Mouse (Mus musculus) bone marrow macrophage, adult 2 months (primary cell): Measurements from ENCODE around the gene Spats2. TPM values are rescaled to one million over a fixed set of nuclear protein-coding genes. Genes with fewer than 3 reads are reported as not detected.
A peak's percentile ranks its signal among the peaks of the same experiment; 100 is the strongest.
"Not testable (repeated sequence)": the region's sequence is repeated elsewhere in the genome, so short reads cannot be mapped to it uniquely, and the experiment has no call there.

Experiments used
- H3K27ac ChIP-seq: 2 replicates; pipeline ENCODE4 v1.5.1; 2012; ENCODE audit warnings: low read depth, low read length; ENCODE audit not compliant: insufficient read depth
- H3K4me1 ChIP-seq: 2 replicates; pipeline ENCODE4 v1.6.1; 2012; ENCODE audit warnings: low read length; ENCODE audit not compliant: control insufficient read depth, insufficient read depth
- H3K4me3 ChIP-seq: 2 replicates; pipeline ENCODE4 v1.5.1; 2012; ENCODE audit warnings: mild to moderate bottlenecking, low read length, moderate library complexity; ENCODE audit not compliant: insufficient read depth
- CTCF ChIP-seq: IDR thresholded peaks from 2 replicates; pipeline ENCODE4 v1.5.1; 2012; ENCODE audit warnings: low read depth, mild to moderate bottlenecking, low read length, moderate library complexity
- POLR2A ChIP-seq: IDR thresholded peaks from 2 replicates; pipeline ENCODE4 v1.6.1; 2012; ENCODE audit warnings: mild to moderate bottlenecking, low read depth, low read length, borderline replicate concordance
- polyA plus RNA-seq: library from polyadenylated mRNA; stranded (reverse); fragments of >200 nt; gene quantifications from 2 replicates; pipeline ENCODE4 v1.2.4, GENCODE M21; 2012; ENCODE audit not compliant: missing spikeins, insufficient read depth, insufficient read length

Gene Spats2
- polyA plus RNA-seq, 1 experiment, result 5.9 TPM

DNA sequence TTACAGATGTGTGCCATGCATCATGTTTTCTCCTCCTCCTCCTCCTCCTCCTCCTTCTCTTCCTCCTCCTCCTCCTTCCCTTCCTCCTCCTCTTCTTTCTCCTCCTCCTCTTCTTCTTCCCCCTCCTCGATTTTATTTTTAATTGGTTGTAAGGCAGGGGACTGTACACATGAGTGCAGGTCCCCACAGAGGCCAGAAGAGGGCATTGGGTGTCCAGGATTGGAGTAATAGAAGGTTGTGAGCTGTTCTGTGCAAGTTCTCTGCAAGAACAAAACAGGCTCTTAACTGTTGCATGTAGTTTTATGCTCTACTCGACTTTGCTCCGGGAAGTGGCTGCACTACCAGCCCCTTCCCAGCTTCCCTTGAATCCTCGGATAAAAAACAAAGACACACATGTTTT lies 114.4 kb downstream of the Spats2 start:
- H3K4me3 ChIP-seq, result no peak overlapping the region
- H3K27ac ChIP-seq, result no peak overlapping the region
- TF ChIP-seq POLR2A (no peak), CTCF (no peak)
- H3K4me1 ChIP-seq, result no peaks in the 10 kb centered on the region

DNA sequence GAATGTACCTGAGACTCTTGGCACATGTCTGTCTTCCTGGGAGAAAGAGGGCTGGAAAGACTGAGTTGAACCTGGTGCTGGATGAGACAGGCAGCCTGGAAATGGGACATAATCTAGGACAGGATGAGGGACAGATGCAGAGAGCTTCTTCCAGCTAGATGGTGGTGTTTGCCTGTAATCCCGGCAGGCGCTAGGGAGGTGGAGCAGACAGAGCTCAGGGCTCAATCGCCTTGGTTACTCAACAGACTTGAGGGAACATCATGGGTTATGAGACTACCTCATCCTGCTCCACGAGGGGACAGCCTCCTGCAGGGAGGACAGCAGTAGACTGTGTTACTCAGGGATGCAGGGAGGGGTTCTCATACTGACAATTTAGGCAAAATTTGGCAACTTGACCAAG lies 115.5 kb downstream of the Spats2 start:
- H3K27ac ChIP-seq, result no peak overlapping the region
- TF ChIP-seq CTCF (no peak), POLR2A (no peak)

DNA sequence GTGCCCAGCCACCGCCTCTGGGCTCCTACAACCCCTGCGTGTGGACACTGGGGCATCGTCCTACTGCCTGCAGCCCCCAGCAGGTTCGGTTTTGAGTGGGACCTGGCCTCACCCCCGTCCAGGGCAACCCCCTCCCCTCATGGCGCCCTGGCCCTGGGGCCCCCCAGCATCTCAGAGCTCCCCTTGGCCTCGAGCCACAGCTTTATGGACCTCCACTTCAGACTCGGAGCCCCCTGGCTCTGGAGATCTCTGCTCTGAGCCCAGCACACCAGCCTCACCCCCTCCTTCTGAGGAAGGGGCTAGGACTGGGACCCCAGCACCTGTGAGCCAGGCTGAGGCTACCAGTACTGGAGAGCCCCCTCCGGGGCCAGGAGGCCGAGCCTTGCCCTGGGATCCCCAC lies 116.3 kb downstream of the Spats2 start:
- no peak for TF ChIP-seq POLR2A
- TF ChIP-seq CTCF, result no peak
- Histone ChIP-seq H3K4me3 (no peak overlapping the region), H3K4me1 (no peaks in the 10 kb centered on the region), H3K27ac (no peak overlapping the region)

More for the DNA sequence above, 115.5 kb downstream of the Spats2 start:
- Histone ChIP-seq H3K4me3 (no peak overlapping the region), H3K4me1 (no peaks in the 10 kb centered on the region)

DNA sequence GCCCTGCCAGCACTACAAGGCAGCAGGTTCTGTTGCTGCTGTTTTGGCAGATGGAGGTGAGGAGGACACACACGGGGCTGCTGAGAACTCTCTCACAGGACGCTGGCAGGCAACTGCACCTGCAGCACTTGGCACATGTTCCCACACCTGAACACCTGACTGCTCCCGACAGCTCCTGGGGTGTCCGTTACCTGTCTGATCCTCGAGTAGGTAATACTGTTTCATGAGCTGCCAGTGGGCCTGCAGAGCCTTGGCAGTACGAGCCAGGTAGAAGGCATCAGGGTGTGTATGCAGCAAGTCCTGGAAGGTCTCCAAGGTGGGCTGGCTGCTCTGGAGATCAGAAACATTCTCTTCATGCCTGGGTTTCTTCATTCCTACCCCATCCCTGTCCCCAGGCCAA lies 121.0 kb downstream of the Spats2 start:
- not testable (repeated sequence) for H3K4me1 ChIP-seq, H3K4me3 ChIP-seq, H3K27ac ChIP-seq

DNA sequence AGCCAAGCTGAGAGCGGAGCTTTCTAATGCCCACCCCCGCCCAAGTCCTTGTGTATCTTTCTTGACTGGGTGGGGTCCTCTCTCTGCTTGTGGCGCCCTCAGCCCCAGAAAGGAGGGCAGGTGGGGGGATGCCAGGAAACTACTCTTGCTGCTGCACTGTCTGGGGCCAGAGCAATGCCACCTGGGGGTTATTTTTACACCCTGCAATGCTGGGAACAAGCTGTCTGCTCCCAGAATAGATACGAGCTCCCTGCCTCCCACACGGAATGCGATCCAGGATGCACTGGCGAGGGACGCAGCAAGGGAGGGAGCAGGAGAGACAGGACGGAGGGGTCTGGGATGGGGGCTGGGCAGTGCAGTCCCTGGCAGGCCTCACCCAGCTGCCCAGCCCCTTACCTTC lies 123.3 kb downstream of the Spats2 start:
- Histone ChIP-seq H3K27ac (no peak overlapping the region), H3K4me1 (peaks cover 8% of the 10 kb centered on the region), H3K4me3 (no peak overlapping the region)
- no peak for TF ChIP-seq POLR2A
- no peak for TF ChIP-seq CTCF

DNA sequence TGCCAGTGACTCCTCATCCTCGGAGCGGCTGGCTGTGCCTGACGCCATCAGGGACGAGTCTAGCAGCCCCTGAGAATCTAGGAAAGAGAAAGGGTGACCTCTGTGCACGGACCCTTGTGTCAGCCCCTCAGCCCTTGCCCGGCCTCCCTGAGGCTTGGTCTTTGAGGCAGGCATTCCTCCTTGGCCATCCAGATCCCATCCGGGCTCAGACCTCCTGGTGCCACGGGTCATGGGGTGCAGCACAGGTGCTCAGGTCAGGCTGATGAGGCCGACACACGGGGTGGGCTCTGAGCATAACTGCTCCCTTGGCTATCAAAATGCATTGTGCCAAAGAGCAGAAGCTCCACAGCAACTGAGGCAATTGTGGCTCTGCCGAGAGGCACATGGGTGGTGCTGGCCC lies 124.2 kb downstream of the Spats2 start:
- Histone ChIP-seq H3K27ac (no peak overlapping the region), H3K4me3 (no peak overlapping the region), H3K4me1 (peaks cover 13% of the 10 kb centered on the region)
- TF ChIP-seq POLR2A, result no peak
- no peak for TF ChIP-seq CTCF

DNA sequence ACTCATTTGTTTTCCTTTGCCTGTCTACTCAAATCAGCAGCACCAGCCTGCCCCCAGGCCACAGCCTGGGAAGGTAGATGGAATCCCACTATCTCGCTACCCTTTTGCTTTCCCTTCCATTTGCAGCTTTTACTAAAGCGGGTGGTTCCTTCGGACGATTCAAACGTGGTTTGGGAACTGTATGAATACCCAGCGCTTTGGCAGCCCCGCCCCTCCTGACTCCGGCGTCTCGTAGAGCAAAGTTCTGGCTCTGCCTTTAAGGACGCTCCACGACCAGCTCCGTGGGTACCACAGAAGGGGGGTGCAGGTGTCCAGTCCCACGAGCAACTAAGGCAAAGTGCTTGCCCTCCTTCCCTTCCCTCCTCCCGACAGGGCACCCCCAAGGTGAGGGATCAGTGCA lies 125.4 kb downstream of the Spats2 start:
- H3K27ac ChIP-seq, result not testable (repeated sequence)
- H3K4me1 ChIP-seq, result peaks cover 15% of the 10 kb centered on the region
- H3K4me3 ChIP-seq, result peak overlapping the region; percentile 76

DNA sequence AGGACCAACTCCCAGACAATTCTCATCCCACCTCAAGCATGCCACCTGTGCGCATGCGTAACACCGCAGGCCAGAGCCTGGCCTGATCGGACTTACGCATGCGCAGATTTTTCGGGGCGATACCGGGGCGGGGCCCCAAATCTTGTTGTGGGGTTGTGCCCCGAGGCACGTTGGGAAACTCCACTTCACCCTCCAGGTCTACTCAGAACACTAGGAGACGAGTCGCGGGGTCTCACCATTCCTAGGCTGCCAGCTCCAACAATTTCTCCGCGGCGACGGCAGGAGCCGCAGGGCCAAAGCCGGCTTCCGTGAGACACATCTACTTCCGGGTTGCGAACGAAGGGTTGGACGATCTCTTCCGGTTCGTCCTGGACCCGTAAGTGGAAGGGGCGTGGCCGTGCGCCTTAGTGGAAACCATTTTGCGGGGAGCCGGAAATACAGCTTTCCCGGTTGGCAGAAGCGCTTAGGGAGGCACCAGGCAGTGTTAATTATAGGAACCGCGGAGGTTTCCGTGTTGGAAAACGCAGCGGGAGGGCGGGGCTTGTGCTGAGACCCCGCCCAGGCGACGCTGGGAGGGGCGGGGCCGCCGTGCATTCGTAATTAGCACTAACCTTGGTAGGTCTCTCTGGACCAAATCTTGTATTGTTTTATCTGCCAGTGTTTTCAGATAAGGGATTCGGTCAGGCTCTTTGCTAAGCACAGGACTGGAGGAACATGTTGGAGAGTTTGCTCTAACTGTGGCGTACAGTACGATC lies 126.1 kb downstream of the Spats2 start, which contains the start of gene Mcrs1:
Gene Mcrs1 (minus strand): TSS at position 336 of the 755 bp plus-strand sequence.
- H3K4me1 ChIP-seq, result peaks cover 15% of the 10 kb centered on the region
- peak within 1 kb of the TSS; percentile 76 for H3K4me3 ChIP-seq
- TF ChIP-seq CTCF (no peak), POLR2A (no peak; the same call in 1 of the 2 replicates)
- peak within 1 kb of the TSS; percentile 96 for H3K27ac ChIP-seq

DNA sequence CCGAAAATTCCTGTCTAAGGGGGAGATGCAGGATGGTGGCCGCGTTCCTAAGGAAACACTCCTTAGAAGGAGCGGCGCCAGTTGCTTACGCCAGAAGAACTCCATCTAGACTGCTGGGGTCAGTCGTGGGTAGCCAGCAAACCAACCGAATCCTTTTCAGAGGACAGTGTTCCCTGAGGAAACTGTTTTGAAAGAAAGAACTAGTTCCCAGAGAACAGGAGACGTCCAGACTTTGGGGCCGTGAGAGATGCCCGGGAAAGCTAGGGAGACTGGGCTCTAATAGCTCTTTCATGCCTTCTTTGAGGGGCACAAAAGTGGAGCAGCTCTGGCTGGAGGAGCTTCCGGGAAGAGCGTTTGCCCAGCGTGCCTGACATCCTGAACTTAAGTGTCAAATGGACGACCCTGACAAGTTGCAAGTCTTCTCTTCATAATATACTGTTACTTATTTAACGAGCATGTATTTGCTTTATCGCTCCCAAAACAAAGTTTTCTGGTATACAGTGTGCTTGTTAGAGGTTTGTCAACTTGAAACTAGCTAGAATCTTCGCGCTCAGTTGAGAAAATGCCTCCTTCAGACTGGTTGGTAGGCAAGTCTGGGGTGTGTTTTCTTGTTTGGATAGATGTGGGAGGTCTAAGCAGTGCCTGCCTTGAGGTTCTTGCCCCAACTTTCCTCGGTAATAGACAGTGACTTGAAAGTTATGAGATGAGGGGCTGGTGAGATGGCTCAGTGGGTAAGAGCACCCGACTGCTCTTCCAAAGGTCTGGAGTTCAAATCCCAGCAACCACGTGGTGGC lies 126.9 kb downstream of the Spats2 start:
- TF ChIP-seq POLR2A, result no peak
- 0 out of 2 replicates have a peak, but pooled peaks have one; percentile 24 for TF ChIP-seq CTCF

DNA sequence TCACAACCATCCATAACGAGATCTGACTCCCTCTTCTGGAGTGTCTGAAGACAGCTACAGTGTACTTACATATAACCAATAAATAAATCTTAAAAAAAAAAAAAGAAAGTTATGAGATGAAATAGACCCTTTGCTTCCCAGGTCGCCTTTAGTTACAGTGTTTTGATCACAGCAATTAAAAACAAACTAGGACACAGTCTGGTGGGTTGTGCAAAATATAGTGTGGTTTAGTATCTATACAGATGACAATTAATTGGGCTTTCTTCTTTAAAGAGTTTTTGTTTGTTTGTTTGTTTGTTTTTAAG lies 127.4 kb downstream of the Spats2 start:
- H3K4me3 ChIP-seq, result peak overlapping the region; percentile 76; the same call in 1 of the 2 replicates
- H3K4me1 ChIP-seq, result peaks cover 15% of the 10 kb centered on the region
- H3K27ac ChIP-seq, result not testable (repeated sequence)

More for the DNA sequence above, 126.9 kb downstream of the Spats2 start:
- H3K4me1 ChIP-seq, result peaks cover 15% of the 10 kb centered on the region
- H3K4me3 ChIP-seq, result peak overlapping the region; percentile 76
- H3K27ac ChIP-seq, result peak overlapping the region; percentile 96
